Mouse (Mus musculus) adrenal gland, adult 18-20 months (tissue): ENCODE results near the gene Fgd4. TPM values are rescaled to one million over a fixed set of nuclear protein-coding genes. Genes with fewer than 3 reads are reported as not detected.

Source experiments
- total RNA-seq, 2 experiments: library from RNA; stranded (reverse); gene quantifications; 1 replicate in 1 of 2; 2 replicates in 1 of 2; pipeline ENCODE4 v1.2.3; 2021

The Fgd4 gene
- total RNA-seq, 2 experiments from 2014 or later = 11.2 to 12.9 TPM

Other genes with a start within 250 kb of the Fgd4 start
- gene Dnm1l, start 241.6 kb downstream of the Fgd4 start, total RNA-seq = 10 to 100 TPM; 82.1 to 82.8 TPM
- not detected for gene Olfr19, start 75.9 kb upstream of the Fgd4 start, total RNA-seq
- under 1 TPM in 1 of 2 experiments, not detected in 1; 0.36 TPM for gene Spag6l, start 228.9 kb upstream of the Fgd4 start, total RNA-seq